Mouse (Mus musculus) ES-Bruce4 (cell line): ENCODE measurements around the gene Rad54l2.

ENCODE experiments used
- CTCF ChIP-seq: IDR thresholded peaks from one replicate; pipeline ENCODE4 v1.8.1; 2011; ENCODE audit warnings: low read depth, low read length
- POLR2A ChIP-seq: IDR thresholded peaks from one replicate; pipeline ENCODE4 v1.8.1; 2011; ENCODE audit warnings: low read length; ENCODE audit not compliant: insufficient read depth

- no peak for TF ChIP-seq CTCF
- peak; percentile 23 for TF ChIP-seq POLR2A
These were observed 32.8 kb upstream of the Rad54l2 start, which contains the start of gene Dcaf1 for GRCm38 (mm10) chr9:106821618-106822380.
